Mouse (Mus musculus) C2C12 (cell line): ENCODE measurements around the gene Cnnm3. TPM values are rescaled to one million over a fixed set of nuclear protein-coding genes. Genes with fewer than 3 reads are reported as not detected.

Experiments used
- H3K27me3 ChIP-seq: one replicate; pipeline ENCODE4 v1.6.1; 2011; ENCODE audit not compliant: control insufficient read depth, insufficient read depth, insufficient read length
- H3K36me3 ChIP-seq: one replicate; pipeline ENCODE4 v1.6.1; 2011; ENCODE audit not compliant: control insufficient read depth, insufficient read depth
- H3K4me3 ChIP-seq: one replicate; pipeline ENCODE4 v1.5.1; 2011; ENCODE audit warnings: mild to moderate bottlenecking, control low read depth; ENCODE audit not compliant: poor library complexity, insufficient read depth, severe bottlenecking
- H3K79me2 ChIP-seq: one replicate; pipeline ENCODE4 v1.6.1; 2011; ENCODE audit not compliant: control insufficient read depth, insufficient read depth
- H3K79me3 ChIP-seq: one replicate; pipeline ENCODE4 v1.6.1; 2011; ENCODE audit warnings: low read depth, control low read depth
- H3ac ChIP-seq: one replicate; pipeline ENCODE3; 2011; ENCODE audit warnings: low read depth; ENCODE audit not compliant: control insufficient read depth, insufficient read length
- CEBPB ChIP-seq: IDR thresholded peaks from one replicate; pipeline ENCODE4 v1.6.1; 2011; ENCODE audit warnings: low read depth, mild to moderate bottlenecking, control low read depth, moderate library complexity
- CTCF ChIP-seq: IDR thresholded peaks from one replicate; pipeline ENCODE4 v1.5.1; 2011; ENCODE audit not compliant: control insufficient read depth, insufficient read depth, insufficient read length
- FOSL1 ChIP-seq: IDR thresholded peaks from one replicate; pipeline ENCODE4 v1.8.0; 2011; ENCODE audit warnings: mild to moderate bottlenecking, low read length; ENCODE audit not compliant: poor library complexity, insufficient read depth, severe bottlenecking
- MAX ChIP-seq: IDR thresholded peaks from one replicate; pipeline ENCODE4 v1.6.1; 2011; ENCODE audit warnings: mild to moderate bottlenecking, control low read depth
- MYOD1 ChIP-seq: IDR thresholded peaks from one replicate; pipeline ENCODE4 v1.6.1; 2011; ENCODE audit warnings: low read depth; ENCODE audit not compliant: control insufficient read depth, insufficient read length
- MYOG ChIP-seq: IDR thresholded peaks from one replicate; pipeline ENCODE4 v1.6.1; 2011; ENCODE audit not compliant: control insufficient read depth, insufficient read length; ENCODE audit errors: extremely low read depth
- USF1 ChIP-seq: IDR thresholded peaks from one replicate; pipeline ENCODE4 v1.6.1; 2011; ENCODE audit warnings: low read depth, mild to moderate bottlenecking, control low read depth, moderate library complexity
- long read RNA-seq, 2 experiments: library from polyadenylated mRNA; unstranded; transcript quantifications; one replicate each; pipeline ENCODE4 v2.0.0; 2019 to 2020
- polyA plus RNA-seq: library from polyadenylated mRNA; unstranded; fragments of >200 nt; fragmentation: generic; extraction: Trizol; gene quantifications from one replicate; pipeline ENCODE4 v1.2.1, GENCODE M21; 2012; ENCODE audit warnings: missing spikeins

Cnnm3 gene
- polyA plus RNA-seq: 6.5 TPM
- long read RNA-seq, experiment 1, full-length matches to known transcripts: 1 of 4 reads
- long read RNA-seq, experiment 1, partial matches to known transcripts: 1 of 4 reads
- long read RNA-seq, experiment 1, other reads (novel, unspliced or antisense): 2 of 4 reads
- long read RNA-seq, experiment 2, full-length matches to known transcripts: 1 of 4 reads
- long read RNA-seq, experiment 2, partial matches to known transcripts: 1 of 4 reads
- long read RNA-seq, experiment 2, other reads (novel, unspliced or antisense): 2 of 4 reads

DNA sequence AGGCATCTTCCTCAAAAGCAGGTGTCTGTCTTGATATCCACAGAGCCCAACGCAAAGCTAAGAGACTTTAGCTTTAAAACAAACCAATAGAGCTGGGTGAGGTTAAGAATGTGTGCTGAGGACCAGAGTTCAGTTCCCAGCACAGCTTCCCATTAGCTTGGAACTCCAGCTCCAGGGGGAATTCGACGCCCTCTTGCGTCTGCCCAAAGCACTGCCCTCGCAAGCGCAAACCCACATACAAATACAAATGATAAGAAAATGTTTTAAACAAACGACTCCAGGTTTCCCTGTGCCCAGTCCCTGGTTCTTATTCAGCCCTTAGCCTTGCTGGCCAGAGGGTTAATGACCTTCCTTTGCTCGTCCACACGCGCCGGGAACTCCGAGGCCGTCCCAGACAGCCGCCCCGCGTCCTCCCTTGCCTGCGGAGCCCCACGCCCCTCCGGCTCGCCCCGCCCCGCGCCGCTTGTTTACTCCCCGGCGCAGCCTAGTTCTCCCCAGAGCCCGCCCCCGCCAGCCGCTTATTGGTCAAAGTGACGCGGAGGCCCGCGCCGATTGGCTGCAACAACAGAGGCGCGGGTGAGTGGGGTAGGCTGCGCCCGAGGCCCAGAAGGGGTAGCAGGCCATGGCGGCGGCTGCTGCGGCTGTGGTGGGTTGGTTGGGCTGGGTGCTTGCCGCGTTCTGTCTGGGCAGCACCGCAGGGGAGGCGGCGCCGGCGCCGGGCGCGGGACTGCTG, at the start of gene Cnnm3:
Gene Cnnm3 (plus strand): TSS at position 579 of the 733 bp plus-strand sequence.
- Histone ChIP-seq H3K36me3 (peaks cover 4% of the 10 kb centered on the region), H3K4me3 (peak within 1 kb of the TSS; percentile 75), H3K79me2 (peaks cover 31% of the 10 kb centered on the region), H3K27me3 (no peaks in the 10 kb centered on the region), H3ac (peak within 1 kb of the TSS; percentile 81), H3K79me3 (peaks cover 3% of the 10 kb centered on the region)
- TF ChIP-seq MYOG (no peak), USF1 (no peak), CTCF (no peak), FOSL1 (no peak), CEBPB (no peak), MYOD1 (no peak)

DNA sequence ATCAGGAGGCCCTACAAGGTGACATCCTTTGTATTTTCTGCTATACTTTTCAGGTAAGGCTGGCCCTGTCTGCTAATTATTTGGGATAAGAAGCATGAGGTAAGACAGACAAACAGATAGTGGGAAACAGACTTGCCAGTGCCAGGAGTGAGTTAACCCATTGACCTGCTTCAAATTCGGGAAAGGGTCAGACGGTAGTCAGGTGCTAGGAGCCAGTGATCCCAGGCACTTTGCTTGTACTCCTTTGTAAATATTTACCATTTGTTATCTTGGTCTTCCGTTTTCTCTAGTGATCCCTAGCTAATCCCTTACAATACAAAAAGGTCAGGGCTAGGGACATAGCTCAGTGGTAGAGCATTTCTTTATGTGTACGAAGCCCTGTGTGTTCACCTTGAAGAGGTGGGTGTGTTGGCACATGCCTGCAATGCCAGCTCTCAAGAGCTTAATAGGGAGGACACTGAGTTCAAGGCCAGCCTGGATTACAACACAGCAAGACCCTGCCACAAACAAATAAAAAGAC, 46.0 kb upstream of the Cnnm3 start:
- no peaks in the 10 kb centered on the region for H3K36me3 ChIP-seq
- no peak overlapping the region for H3ac ChIP-seq
- no peaks in the 10 kb centered on the region for H3K79me3 ChIP-seq
- H3K27me3 ChIP-seq: no peaks in the 10 kb centered on the region
- no peak overlapping the region for H3K4me3 ChIP-seq
- TF ChIP-seq CTCF (no peak), MYOD1 (no peak), MAX (no peak), CEBPB (no peak), FOSL1 (no peak)
- no peaks in the 10 kb centered on the region for H3K79me2 ChIP-seq

GRCm38 (mm10) chr1:36467446-36467845, 44.2 kb upstream of the Cnnm3 start:
- no peak overlapping the region for H3K4me3 ChIP-seq
- TF ChIP-seq MAX: no peak
- no peak for TF ChIP-seq CEBPB
- no peak for TF ChIP-seq USF1
- TF ChIP-seq MYOG: no peak
- no peak for TF ChIP-seq MYOD1
- TF ChIP-seq CTCF: no peak
- TF ChIP-seq FOSL1: no peak

GRCm38 (mm10) chr1:36469811-36470444, 41.7 kb upstream of the Cnnm3 start:
- TF ChIP-seq MAX: no peak
- peak; percentile 90 for TF ChIP-seq MYOD1
- Histone ChIP-seq H3K27me3 (no peaks in the 10 kb centered on the region), H3K4me3 (no peak overlapping the region), H3K79me2 (peaks cover 32% of the 10 kb centered on the region), H3ac (no peak overlapping the region), H3K79me3 (peaks cover 19% of the 10 kb centered on the region), H3K36me3 (no peaks in the 10 kb centered on the region)

More at GRCm38 (mm10) chr1:36467446-36467845, 44.2 kb upstream of the Cnnm3 start:
- no peaks in the 10 kb centered on the region for H3K27me3 ChIP-seq
- H3K79me2 ChIP-seq: peaks cover 7% of the 10 kb centered on the region
- H3ac ChIP-seq: no peak overlapping the region
- peaks cover 2% of the 10 kb centered on the region for H3K79me3 ChIP-seq
- H3K36me3 ChIP-seq: no peaks in the 10 kb centered on the region

- peak within 1 kb of the TSS; percentile 51 for H3K4me3 ChIP-seq
- peak; percentile 94 for TF ChIP-seq CTCF
- no peak for TF ChIP-seq MAX
- TF ChIP-seq MYOD1: no peak
Observed at GRCm38 (mm10) chr1:36471181-36472105, 40.2 kb upstream of the Cnnm3 start, which contains the start of gene Cnnm4. Gene Cnnm4, plus strand, starts transcription at chr1:36471620.

More at GRCm38 (mm10) chr1:36471181-36472105, 40.2 kb upstream of the Cnnm3 start, which contains the start of gene Cnnm4:
- Histone ChIP-seq H3K79me3 (peaks cover 22% of the 10 kb centered on the region), H3ac (peak within 1 kb of the TSS; percentile 81), H3K79me2 (peaks cover 47% of the 10 kb centered on the region), H3K36me3 (no peaks in the 10 kb centered on the region), H3K27me3 (no peaks in the 10 kb centered on the region)
